Mouse (Mus musculus): ENCODE results near the gene 5730507C01Rik. TPM values are rescaled to one million over a fixed set of nuclear protein-coding genes. Genes with fewer than 3 reads are reported as not detected.

5730507C01Rik gene
- polyA plus RNA-seq (2017; shearing (Covaris generic)) = 0.23 TPM

DNA sequence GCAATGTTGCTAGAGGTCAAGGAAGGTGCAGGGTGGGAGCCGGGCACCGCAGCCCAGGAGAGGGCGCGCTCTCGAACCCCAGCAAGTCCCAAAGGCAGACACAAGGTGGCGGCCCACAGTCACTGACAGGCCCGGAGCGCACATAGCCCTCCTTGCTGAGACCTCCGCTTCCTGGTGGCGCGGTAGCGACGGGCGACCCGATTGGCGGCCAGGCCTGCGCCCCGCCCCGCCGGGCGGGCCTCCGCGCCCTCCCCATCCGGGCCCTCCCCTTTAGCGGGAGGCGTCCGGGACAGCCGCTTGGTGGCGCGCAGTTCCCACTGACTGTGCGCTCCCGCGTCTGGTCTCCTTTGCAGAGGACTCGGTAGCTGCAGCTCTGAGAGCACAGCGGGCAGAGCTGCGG, at the start of gene 5730507C01Rik:
TSS of gene 5730507C01Rik (plus strand) at position 340 of the 400 bp plus-strand sequence.

